Mouse (Mus musculus) heart, adult 2 months (tissue): ENCODE measurements around the gene Pdk2. TPM values are rescaled to one million over a fixed set of nuclear protein-coding genes. Genes with fewer than 3 reads are reported as not detected.
A peak's percentile ranks its signal among the peaks of the same experiment; 100 is the strongest.

Experiments
- DNase-seq, 2 experiments: peaks; one replicate each; pipeline ENCODE4 v3.0.0; 2021
- H3K27ac ChIP-seq: fragments of 200-600 bp; 2 replicates; pipeline ENCODE4 v1.8.1; 2022
- H3K27me3 ChIP-seq: fragments of 200-500 bp; 2 replicates; pipeline ENCODE4 v1.6.1; 2012; ENCODE audit warnings: mild to moderate bottlenecking, low read length, inconsistent platforms, mixed read lengths; ENCODE audit not compliant: control insufficient read depth, insufficient read depth
- H3K36me3 ChIP-seq: fragments of 200-500 bp; 2 replicates; pipeline ENCODE4 v1.6.1; 2012; ENCODE audit warnings: low read length, inconsistent platforms; ENCODE audit not compliant: control insufficient read depth, insufficient read depth
- H3K4me1 ChIP-seq: fragments of 200-500 bp; 2 replicates; pipeline ENCODE4 v1.6.1; 2011; ENCODE audit warnings: low read length; ENCODE audit not compliant: control insufficient read depth, insufficient read depth
- H3K4me3 ChIP-seq: fragments of 200-600 bp; 2 replicates; pipeline ENCODE4 v1.8.1; 2022
- H3K79me2 ChIP-seq: fragments of 200-500 bp; replicated peaks from 2 replicates; pipeline ENCODE4 v1.6.1; 2012; ENCODE audit warnings: mild to moderate bottlenecking, inconsistent platforms, low read length, moderate library complexity, mixed read lengths; ENCODE audit not compliant: control insufficient read depth, insufficient read depth
- H3K9ac ChIP-seq: fragments of 200-500 bp; 2 replicates; pipeline ENCODE4 v1.6.1; 2012; ENCODE audit warnings: low read depth, mild to moderate bottlenecking, control low read depth, inconsistent platforms, low read length, mixed read lengths
- CTCF ChIP-seq: fragments of 200-600 bp; IDR thresholded peaks from 2 replicates; pipeline ENCODE4 v1.8.1; 2022; ENCODE audit warnings: antibody characterized with exemption, mild to moderate bottlenecking, moderate library complexity
- EP300 ChIP-seq: fragments of 200-500 bp; IDR thresholded peaks from 2 replicates; pipeline ENCODE4 v1.6.1; 2011; ENCODE audit warnings: low read depth, low read length, control low read depth; ENCODE audit not compliant: insufficient read depth
- POLR2A ChIP-seq: fragments of 200-500 bp; IDR thresholded peaks from 2 replicates; pipeline ENCODE4 v1.6.1; 2011; ENCODE audit warnings: mild to moderate bottlenecking, low read depth, low read length, control low read depth; ENCODE audit not compliant: insufficient read depth
- WGBS: fragments of 180-500 bp; shearing (Covaris S2); methylation state at CpG from one replicate; pipeline ENCODE4 v1.1.7; 2018; 5-methylcytosine and 5-hydroxymethylcytosine counted together
- intact Hi-C: fragments of 180-260 bp; cut with DNase I; formaldehyde crosslinking; loops from one replicate; pipeline ENCODE4 v1.15.1; 2025
- polyA plus RNA-seq: library from polyadenylated mRNA; depleted of rRNA; stranded (reverse); fragments of >200 nt; gene quantifications from 2 replicates; pipeline ENCODE4 v1.2.3, GENCODE M21; 2012
- total RNA-seq, 2 experiments: library from RNA; stranded (reverse); gene quantifications; 2 replicates each; pipeline ENCODE4 v1.2.3; 2021

The Pdk2 gene
- total and polyA plus RNA-seq, 3 experiments: 393 to 592 (median 479) TPM

DNA sequence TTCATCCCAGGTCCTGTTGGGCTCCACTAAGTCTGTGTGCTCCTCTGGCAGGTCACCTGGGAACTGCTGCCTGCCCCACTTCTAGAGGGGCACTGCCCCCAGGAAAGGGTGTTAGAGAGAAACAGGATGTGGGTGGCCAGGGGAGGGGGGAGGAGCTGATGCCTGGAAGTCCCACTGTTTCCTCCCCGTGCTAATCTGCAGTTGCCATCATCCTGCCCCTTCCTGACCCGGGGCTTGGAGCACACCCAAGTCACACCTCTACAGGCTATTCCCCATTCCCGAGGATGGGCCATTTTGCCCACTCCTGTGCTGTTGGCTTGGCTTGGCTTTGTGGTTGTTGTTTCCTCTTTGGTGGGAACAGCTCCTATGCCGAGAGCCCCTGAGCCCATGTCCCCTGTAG lies 40.6 kb downstream of the Pdk2 start:
- Histone ChIP-seq H3K27me3 (no peaks in the 10 kb centered on the region), H3K4me3 (no peak overlapping the region), H3K36me3 (peaks cover 2% of the 10 kb centered on the region; the same call in 1 of the 2 replicates), H3K27ac (peak overlapping the region; percentile 85), H3K4me1 (peaks cover 15% of the 10 kb centered on the region), H3K79me2 (no peaks in the 10 kb centered on the region), H3K9ac (no peak overlapping the region)
- intact Hi-C loops: loop anchor here (2.0 kb wide), 1 partner anchor 62 kb away; no protein-coding TSS in a partner anchor
- 20% methylated on average over 4 of the region's 4 CpGs for WGBS
- TF ChIP-seq CTCF (no peak), POLR2A (peak; percentile 35; the same call in 1 of the 2 replicates), EP300 (0 out of 2 replicates have a peak, but pooled peaks have one; percentile 39)
- DNase-seq: peak; percentile 68 to 70

DNA sequence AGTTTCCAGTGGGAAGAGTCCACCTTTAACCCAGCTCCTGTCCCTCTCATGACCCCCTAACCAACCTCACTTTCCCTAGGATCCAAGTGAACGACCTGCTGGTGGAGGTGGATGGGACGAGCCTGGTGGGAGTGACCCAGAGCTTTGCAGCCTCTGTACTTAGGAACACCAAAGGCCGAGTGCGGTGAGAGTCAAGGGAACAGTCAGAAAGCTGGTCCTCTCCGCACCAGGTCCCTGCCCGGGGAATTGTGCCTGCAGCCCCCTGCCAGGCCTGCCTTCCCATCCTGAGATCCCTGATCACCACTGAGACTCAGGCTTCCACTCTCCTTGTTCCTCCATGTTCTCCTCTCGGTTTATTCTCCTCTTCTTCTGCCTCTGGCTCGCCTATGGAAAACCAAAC lies 41.0 kb downstream of the Pdk2 start:
- peak in 1 of 2 experiments; percentile 20 for DNase-seq
- WGBS: 62% methylated on average over 8 of the region's 8 CpGs
- no peaks in the 10 kb centered on the region for H3K27me3 ChIP-seq
- H3K36me3 ChIP-seq: peaks cover 2% of the 10 kb centered on the region; the same call in 1 of the 2 replicates
- intact Hi-C loops: loop anchor here (2.0 kb wide), 1 partner anchor 61 kb away; no protein-coding TSS in a partner anchor
- peaks cover 17% of the 10 kb centered on the region for H3K4me1 ChIP-seq
- no peak overlapping the region for H3K9ac ChIP-seq
- TF ChIP-seq EP300: no peak
- no peak for TF ChIP-seq POLR2A
- TF ChIP-seq CTCF: no peak
- H3K79me2 ChIP-seq: 0 out of 2 replicates have a peak, but pooled peaks cover 1% of the 10 kb centered on the region
- no peak overlapping the region for H3K4me3 ChIP-seq
- peak overlapping the region; percentile 85 for H3K27ac ChIP-seq

DNA sequence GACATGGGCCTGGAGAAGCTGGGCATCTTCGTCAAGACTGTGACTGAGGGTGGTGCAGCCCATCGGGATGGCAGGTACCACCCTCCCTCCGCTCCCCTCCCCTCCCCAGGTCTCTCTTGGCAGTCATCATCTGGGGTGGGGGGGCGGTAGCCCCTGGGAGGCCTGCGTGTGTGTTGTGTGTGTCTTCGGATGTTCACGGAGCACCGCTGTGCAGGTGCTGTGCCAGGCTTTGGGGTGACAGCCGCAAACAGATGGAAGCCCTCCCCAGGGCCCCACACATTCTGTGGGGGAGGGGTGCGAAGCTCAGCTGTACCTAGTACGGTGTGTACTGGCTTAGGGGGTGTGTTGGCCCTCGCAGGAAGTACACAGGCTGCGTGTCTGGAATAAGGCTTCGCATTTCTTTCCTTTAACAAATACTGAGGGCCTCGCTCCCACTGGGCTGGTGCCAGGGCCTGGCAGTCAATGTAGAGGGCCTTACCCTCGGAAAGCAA lies 43.1 kb downstream of the Pdk2 start:
- WGBS: 64% methylated on average over 16 of the region's 16 CpGs
- H3K27ac ChIP-seq: peak overlapping the region; percentile 31; the same call in 1 of the 2 replicates
- peaks cover 2% of the 10 kb centered on the region; the same call in 1 of the 2 replicates for H3K36me3 ChIP-seq
- H3K79me2 ChIP-seq: 0 out of 2 replicates have a peak, but pooled peaks cover 3% of the 10 kb centered on the region
- H3K9ac ChIP-seq: no peak overlapping the region
- no peak overlapping the region for H3K4me3 ChIP-seq
- intact Hi-C loops: no loop called here
- peaks cover 28% of the 10 kb centered on the region for H3K4me1 ChIP-seq
- H3K27me3 ChIP-seq: no peaks in the 10 kb centered on the region
- peak; percentile 42 to 53 for DNase-seq
- TF ChIP-seq EP300 (peak; percentile 20; the same call in 1 of the 2 replicates), CTCF (no peak), POLR2A (no peak)

DNA sequence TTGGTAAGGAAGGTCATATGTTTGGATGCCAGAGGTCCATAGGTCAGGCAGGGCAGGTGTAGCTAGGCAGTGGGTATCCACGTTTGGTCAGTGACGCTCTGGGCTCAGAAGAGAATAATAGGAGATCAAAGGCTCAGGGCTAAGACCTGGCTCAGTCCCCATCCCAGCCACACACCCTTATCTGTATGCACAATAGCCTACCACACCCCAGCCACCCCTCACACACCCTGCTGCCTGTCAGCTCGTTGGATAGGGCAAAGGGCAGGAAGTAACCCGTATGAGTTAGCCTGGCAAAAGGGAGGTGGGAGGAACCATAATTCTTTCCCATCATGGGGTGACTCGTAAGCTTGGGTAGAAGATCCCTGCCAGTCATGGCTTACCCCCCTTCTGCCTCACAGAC lies 43.6 kb downstream of the Pdk2 start:
- H3K27me3 ChIP-seq: no peaks in the 10 kb centered on the region
- H3K4me1 ChIP-seq: peaks cover 28% of the 10 kb centered on the region
- TF ChIP-seq POLR2A: 0 out of 2 replicates have a peak, but pooled peaks have one; percentile 28
- TF ChIP-seq CTCF: no peak
- 32% methylated on average over 5 of the region's 5 CpGs for WGBS
- no peak overlapping the region for H3K4me3 ChIP-seq
- peak overlapping the region; percentile 31; the same call in 1 of the 2 replicates for H3K27ac ChIP-seq
- H3K79me2 ChIP-seq: 0 out of 2 replicates have a peak, but pooled peaks cover 3% of the 10 kb centered on the region
- DNase-seq: peak in 1 of 2 experiments; percentile 25
- peaks cover 2% of the 10 kb centered on the region; the same call in 1 of the 2 replicates for H3K36me3 ChIP-seq
- intact Hi-C loops: no loop called here
- no peak overlapping the region for H3K9ac ChIP-seq

DNA sequence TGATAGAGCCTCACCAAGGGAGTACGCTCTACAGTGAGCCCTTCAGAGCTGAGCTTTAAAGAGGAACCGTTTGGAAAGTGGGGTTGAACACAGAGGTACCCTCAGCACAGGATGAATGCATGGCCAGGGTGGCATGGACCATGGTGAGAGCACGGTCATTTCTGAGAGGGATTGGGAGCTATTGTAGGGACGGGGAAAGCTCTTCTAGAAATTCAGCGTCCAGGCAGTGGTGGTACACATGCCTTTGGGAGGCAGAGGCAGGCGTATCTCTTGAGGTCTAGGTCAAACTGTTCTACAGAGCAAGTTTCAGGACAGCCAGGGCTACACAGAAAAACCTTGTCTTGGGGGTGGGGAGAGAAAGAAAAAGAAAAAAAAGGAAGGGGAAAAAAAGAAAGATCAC lies 44.2 kb downstream of the Pdk2 start:
- H3K36me3 ChIP-seq: peaks cover 2% of the 10 kb centered on the region; the same call in 1 of the 2 replicates

DNA sequence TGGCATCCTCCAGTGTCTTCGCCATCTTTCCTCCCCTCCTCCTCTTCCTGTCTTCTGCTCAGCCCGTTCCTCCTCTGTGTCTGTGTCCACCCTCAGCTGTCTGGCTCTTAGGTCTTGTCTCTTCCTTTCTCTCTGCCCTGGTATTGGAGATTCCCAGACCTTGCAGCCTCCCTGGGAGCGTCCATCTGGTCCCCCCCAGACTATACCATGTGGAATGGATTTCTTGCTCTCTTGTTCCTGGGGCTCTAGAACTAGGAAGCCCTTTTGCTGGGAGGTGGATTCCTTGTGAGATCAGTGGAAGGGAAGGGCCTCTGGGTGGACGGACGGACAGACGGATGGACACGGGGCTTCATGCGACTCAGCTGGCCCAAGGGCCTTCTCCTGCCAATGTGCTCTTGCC lies 45.1 kb downstream of the Pdk2 start:
- Histone ChIP-seq H3K36me3 (no peaks in the 10 kb centered on the region), H3K27ac (no peak overlapping the region), H3K4me1 (peaks cover 27% of the 10 kb centered on the region), H3K9ac (no peak overlapping the region), H3K4me3 (no peak overlapping the region), H3K27me3 (no peaks in the 10 kb centered on the region), H3K79me2 (peaks cover 7% of the 10 kb centered on the region)
- no peak for DNase-seq
- TF ChIP-seq EP300 (no peak), POLR2A (no peak), CTCF (no peak)
- intact Hi-C loops: no loop called here
- 75% methylated on average over 8 of the region's 8 CpGs for WGBS

More for the DNA sequence above, 44.2 kb downstream of the Pdk2 start:
- no peak overlapping the region for H3K9ac ChIP-seq
- no peaks in the 10 kb centered on the region for H3K27me3 ChIP-seq
- no peak for DNase-seq
- H3K4me3 ChIP-seq: no peak overlapping the region
- TF ChIP-seq EP300 (no peak), POLR2A (no peak), CTCF (no peak)
- peaks cover 28% of the 10 kb centered on the region for H3K4me1 ChIP-seq
- WGBS: 91% methylated on average over 6 of the region's 6 CpGs
- peaks cover 7% of the 10 kb centered on the region for H3K79me2 ChIP-seq
- intact Hi-C loops: no loop called here
- H3K27ac ChIP-seq: no peak overlapping the region
